Mouse (Mus musculus) G1E (cell line): Measurements from ENCODE around the gene Zfp689.

Experiments used
- CTCF ChIP-seq: IDR thresholded peaks from 2 replicates; pipeline ENCODE4 v1.5.1; 2012; ENCODE audit warnings: low read depth, low read length, inconsistent platforms, mixed read lengths
- GATA1 ChIP-seq: IDR thresholded peaks from 2 replicates; pipeline ENCODE4 v1.6.1; 2012; ENCODE audit warnings: borderline replicate concordance, low read length, inconsistent platforms, mixed read lengths
- GATA2 ChIP-seq: IDR thresholded peaks from 2 replicates; pipeline ENCODE4 v1.6.1; 2012; ENCODE audit warnings: low read depth, low read length, inconsistent platforms, borderline replicate concordance
- POLR2AphosphoS5 ChIP-seq: IDR thresholded peaks from 2 replicates; pipeline ENCODE4 v1.6.1; 2012; ENCODE audit warnings: low read depth, low read length, inconsistent platforms; ENCODE audit not compliant: insufficient replicate concordance
- TAL1 ChIP-seq: conservative IDR thresholded peaks from 2 replicates; pipeline ENCODE4 v1.6.1; 2012; ENCODE audit warnings: low read depth, low read length, inconsistent platforms, mixed read lengths

GRCm38 (mm10) chr7:127494648-127495047 lies 45.7 kb upstream of the Zfp689 start:
- TF ChIP-seq CTCF (no peak), TAL1 (no peak), GATA1 (no peak), GATA2 (no peak), POLR2AphosphoS5 (no peak)
